Mouse (Mus musculus): Measurements from ENCODE around the gene Atp5d. TPM values are rescaled to one million over a fixed set of nuclear protein-coding genes. Genes with fewer than 3 reads are reported as not detected.
A peak's percentile ranks its signal among the peaks of the same experiment; 100 is the strongest.

The Atp5d gene
- polyA plus RNA-seq, 1 experiment, result 561 TPM

- no peak for DNase-seq (ENCODE audit: low read depth)
Measured at GRCm38 (mm10) chr10:80139975-80140665, 1.7 kb downstream of the Atp5d start.

DNA sequence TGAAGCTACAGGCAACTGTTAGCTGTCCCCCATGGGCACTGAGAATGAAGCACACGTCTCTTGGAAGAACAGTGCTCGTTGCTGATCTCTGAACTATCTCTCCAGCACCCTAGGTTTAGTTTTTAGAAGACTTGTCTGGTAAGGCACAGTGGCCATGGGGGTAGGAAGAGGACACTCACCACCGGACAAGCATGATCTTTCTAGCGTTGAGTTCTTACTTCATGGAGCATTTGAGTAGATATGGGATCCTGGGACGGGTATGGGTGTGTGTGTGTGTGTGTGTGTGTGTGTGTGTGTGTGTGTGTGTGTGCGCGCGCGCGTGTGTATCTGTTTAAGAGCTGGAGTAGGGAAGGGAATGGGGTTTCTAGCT, 2.2 kb downstream of the Atp5d start, which contains the start of gene Cbarp:
Gene Cbarp, minus strand, starts transcription at position 170 of the 370 bp plus-strand sequence.
- DNase-seq (ENCODE audit: low read depth), result no peak

GRCm38 (mm10) chr10:80141243-80141642, 2.8 kb downstream of the Atp5d start:
- no peak for DNase-seq (ENCODE audit: low read depth)

- peak; percentile 88 for DNase-seq (ENCODE audit: low read depth)
Measured at GRCm38 (mm10) chr10:80141786-80142529, 3.5 kb downstream of the Atp5d start.

GRCm38 (mm10) chr10:80142530-80142925, 4.1 kb downstream of the Atp5d start:
- no peak for DNase-seq (ENCODE audit: low read depth)

GRCm38 (mm10) chr10:80143664-80144063, 5.2 kb downstream of the Atp5d start:
- no peak for DNase-seq (ENCODE audit: low read depth)

- no peak for DNase-seq (ENCODE audit: low read depth)
Measured at GRCm38 (mm10) chr10:80144159-80144558, 5.7 kb downstream of the Atp5d start.

GRCm38 (mm10) chr10:80144864-80145838, 6.7 kb downstream of the Atp5d start:
- no peak for DNase-seq (ENCODE audit: low read depth)

- no peak for DNase-seq (ENCODE audit: low read depth)
Measured at GRCm38 (mm10) chr10:80145896-80146295, 7.5 kb downstream of the Atp5d start.

DNA sequence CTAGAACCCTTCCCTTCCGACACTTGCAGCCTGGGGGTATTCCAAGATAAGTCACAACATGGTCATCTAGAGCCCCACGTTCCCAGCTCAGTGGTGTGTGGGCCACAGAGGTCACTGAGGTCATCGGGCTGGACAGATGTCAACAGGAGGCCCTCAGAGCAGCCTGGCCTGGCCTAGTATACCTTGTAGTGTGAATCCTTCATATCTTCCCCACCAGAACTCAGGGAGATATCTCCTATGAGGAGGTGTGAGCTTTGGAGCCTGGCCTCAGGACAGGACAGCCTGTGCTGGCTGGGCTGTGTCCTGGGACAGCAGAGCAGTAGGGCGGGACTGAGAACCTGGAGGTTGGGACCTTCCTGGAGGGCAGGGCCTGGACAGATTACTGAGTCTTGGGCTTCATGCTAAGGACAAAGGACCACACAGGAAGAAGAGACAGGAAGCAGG, 8.2 kb downstream of the Atp5d start:
- no peak for DNase-seq (ENCODE audit: low read depth)

DNA sequence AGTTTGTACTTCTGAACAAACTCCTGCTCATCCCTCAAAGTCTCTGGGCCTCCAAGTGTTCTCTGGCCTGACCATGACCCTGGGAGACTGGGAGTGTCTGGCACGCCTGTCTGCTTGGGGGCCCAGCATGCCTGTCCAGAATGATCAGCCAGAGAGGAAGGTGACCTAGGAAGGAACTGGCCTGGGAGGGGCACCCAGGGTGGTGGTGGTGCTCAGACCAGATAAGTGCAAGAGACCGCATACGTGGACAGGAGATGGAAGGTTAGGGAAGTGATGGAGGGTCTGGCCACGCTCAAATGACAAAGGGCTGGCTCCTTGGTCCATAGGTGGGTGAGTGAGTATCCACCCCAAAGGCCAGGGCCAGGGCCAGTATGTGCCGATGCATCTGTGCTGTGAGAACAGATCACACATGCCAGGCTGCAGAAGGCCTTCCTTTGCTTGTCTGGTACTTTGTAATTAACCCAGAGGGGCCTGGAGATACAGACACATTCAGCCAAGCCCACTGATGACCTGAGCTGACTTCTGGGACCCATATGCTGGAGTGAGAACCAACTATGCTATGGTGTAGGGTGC, 8.8 kb downstream of the Atp5d start:
- no peak for DNase-seq (ENCODE audit: low read depth)

DNA sequence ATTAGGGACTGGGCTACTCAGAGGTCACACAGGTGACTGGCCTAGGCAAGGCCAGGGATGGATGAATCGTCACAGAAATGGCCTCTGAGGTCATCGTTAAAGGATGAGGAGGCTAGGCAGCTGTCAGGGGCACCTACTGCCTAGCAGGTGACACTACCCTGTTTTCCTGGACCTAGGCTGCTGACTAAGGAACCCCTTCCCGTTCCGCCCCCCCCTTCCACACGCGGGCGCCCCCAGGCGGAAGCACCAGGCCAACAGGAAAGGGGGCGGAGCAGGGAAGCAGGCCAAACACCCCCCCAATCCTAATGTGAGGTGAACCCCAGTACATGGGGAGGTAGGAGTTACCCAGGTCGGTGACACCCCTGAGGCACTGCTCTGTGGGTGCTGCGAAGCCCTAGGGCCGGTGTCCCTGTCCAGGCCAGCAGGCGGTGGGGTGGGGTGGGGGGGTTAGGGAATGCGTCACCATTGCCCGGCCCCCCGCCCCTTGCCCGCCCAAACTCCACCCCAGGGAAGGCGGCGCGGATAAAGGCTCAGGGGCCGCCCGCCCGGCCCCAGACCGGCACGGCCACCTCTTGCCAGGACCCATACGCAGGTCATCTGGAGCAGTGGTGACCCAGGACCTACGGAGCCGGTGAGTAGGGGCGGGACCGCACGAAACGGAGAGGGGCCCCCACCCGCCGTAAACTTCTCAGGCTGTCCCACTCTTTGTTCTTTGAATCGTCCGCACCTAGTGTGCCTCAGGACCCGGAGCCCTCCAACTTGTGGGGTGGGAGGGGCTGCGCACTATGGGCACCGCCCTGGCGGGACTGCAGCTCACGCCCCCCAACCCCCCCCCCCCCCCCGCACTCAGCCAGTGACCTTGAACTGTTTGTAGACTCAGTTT, 9.5 kb downstream of the Atp5d start, which contains the start of gene Midn:
Gene Midn, plus strand, starts transcription at position 554 of the 883 bp plus-strand sequence.
- DNase-seq (ENCODE audit: low read depth), result no peak

DNA sequence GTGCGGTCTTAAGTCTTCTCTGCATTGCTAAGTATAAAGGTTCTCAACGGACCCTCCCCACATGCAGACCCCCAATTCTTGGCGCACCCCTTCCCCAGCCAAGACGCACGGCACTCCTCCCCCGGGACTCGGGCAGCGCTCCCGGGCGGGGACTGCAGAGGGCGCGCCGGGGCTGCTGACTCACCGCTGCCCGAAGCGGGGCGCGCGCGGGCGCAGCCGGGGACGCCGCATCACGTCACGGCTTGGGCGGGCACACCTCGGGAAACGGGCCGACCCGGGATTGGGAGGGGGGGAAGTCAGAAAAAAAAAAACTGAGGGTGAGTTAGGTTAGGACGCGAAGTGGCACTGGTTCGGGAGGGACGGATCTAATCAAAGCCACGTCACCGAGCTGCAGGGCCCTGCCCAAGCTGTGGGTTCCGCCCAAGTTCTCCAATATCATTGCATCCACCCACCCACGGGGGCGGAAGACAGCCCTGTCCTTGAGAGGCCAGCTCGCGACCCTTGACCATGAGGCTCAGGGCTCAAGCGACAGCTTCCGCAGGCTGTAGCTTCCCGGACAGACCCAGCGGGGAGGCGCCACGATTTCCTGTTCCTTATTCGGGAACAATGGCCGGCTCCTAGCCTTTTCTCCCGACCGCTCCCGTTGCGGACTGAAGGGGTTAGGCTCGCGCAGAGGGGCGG, 10.3 kb downstream of the Atp5d start:
- DNase-seq (ENCODE audit: low read depth), result no peak

- DNase-seq (ENCODE audit: low read depth), result no peak
Measured at GRCm38 (mm10) chr10:80149291-80150225, 11.1 kb downstream of the Atp5d start.

GRCm38 (mm10) chr10:80150226-80151210, 12.1 kb downstream of the Atp5d start:
- DNase-seq (ENCODE audit: low read depth), result no peak

GRCm38 (mm10) chr10:80151211-80152034, 13.0 kb downstream of the Atp5d start:
- no peak for DNase-seq (ENCODE audit: low read depth)

All from gonadal fat pad, adult 2 months (tissue).